Mouse (Mus musculus) limb, embryonic 15.5 days (tissue): ENCODE measurements at regions not wholly inside any gene's neighbourhood (a gene's known extent, or its start where the extent isn't known, plus 50 kb on each side); places are given as distances from the start of the nearest gene placed in this dataset.
A peak's percentile ranks its signal among the peaks of the same experiment; 100 is the strongest.
"Not testable (repeated sequence)": the region's sequence is repeated elsewhere in the genome, so short reads cannot be mapped to it uniquely, and the experiment has no call there.

Source experiments
- ATAC-seq: fragments of 200-750 bp; cut with Nextera tagmentation; 2 replicates; pipeline ENCODE4 v1.8.0; 2017; ENCODE audit warnings: low read depth, moderate TSS enrichment; ENCODE audit not compliant: insufficient number of reproducible peaks, low FRiP score, low TSS enrichment
- H3K27ac ChIP-seq: fragments of 300-500 bp; sonication (generic); 2 replicates; pipeline ENCODE4 v1.5.1; 2015; ENCODE audit warnings: moderate library complexity, mild to moderate bottlenecking, inconsistent platforms
- H3K27me3 ChIP-seq: fragments of 300-500 bp; sonication (generic); 2 replicates; pipeline ENCODE4 v1.6.1; 2015; ENCODE audit warnings: inconsistent platforms
- H3K36me3 ChIP-seq: fragments of 300-500 bp; sonication (generic); 2 replicates; pipeline ENCODE4 v1.6.1; 2015; ENCODE audit warnings: inconsistent platforms
- H3K4me1 ChIP-seq: fragments of 300-500 bp; sonication (generic); 2 replicates; pipeline ENCODE4 v1.6.1; 2015; ENCODE audit warnings: inconsistent platforms
- H3K4me2 ChIP-seq: fragments of 300-500 bp; sonication (generic); 2 replicates; pipeline ENCODE4 v1.6.1; 2015; ENCODE audit warnings: mild to moderate bottlenecking, inconsistent platforms
- H3K4me3 ChIP-seq: fragments of 300-500 bp; sonication (generic); 2 replicates; pipeline ENCODE4 v1.5.1; 2015; ENCODE audit warnings: mild to moderate bottlenecking, inconsistent platforms
- H3K9ac ChIP-seq: fragments of 300-500 bp; sonication (generic); 2 replicates; pipeline ENCODE4 v1.6.1; 2015; ENCODE audit warnings: inconsistent platforms
- H3K9me3 ChIP-seq: fragments of 300-500 bp; sonication (generic); 2 replicates; pipeline ENCODE4 v1.6.1; 2016; ENCODE audit warnings: inconsistent platforms
- WGBS: fragments of 180-500 bp; shearing (Covaris S2); methylation state at CpG from one replicate; pipeline ENCODE4 v1.1.7; 2015; 5-methylcytosine and 5-hydroxymethylcytosine counted together

- no peak overlapping the region for H3K4me3 ChIP-seq
- H3K36me3 ChIP-seq: no peaks in the 10 kb centered on the region
- H3K4me2 ChIP-seq: no peak overlapping the region
- no peaks in the 10 kb centered on the region for H3K4me1 ChIP-seq
- no peaks in the 10 kb centered on the region for H3K9me3 ChIP-seq
- no peak overlapping the region for H3K9ac ChIP-seq
- H3K27me3 ChIP-seq: no peaks in the 10 kb centered on the region
- ATAC-seq: no peak
- no peak overlapping the region for H3K27ac ChIP-seq
- 69% methylated on average over 5 of the region's 5 CpGs for WGBS
These were observed 368.2 kb upstream of the Pkdcc start for GRCm38 (mm10) chr17:82846776-82847494.

DNA sequence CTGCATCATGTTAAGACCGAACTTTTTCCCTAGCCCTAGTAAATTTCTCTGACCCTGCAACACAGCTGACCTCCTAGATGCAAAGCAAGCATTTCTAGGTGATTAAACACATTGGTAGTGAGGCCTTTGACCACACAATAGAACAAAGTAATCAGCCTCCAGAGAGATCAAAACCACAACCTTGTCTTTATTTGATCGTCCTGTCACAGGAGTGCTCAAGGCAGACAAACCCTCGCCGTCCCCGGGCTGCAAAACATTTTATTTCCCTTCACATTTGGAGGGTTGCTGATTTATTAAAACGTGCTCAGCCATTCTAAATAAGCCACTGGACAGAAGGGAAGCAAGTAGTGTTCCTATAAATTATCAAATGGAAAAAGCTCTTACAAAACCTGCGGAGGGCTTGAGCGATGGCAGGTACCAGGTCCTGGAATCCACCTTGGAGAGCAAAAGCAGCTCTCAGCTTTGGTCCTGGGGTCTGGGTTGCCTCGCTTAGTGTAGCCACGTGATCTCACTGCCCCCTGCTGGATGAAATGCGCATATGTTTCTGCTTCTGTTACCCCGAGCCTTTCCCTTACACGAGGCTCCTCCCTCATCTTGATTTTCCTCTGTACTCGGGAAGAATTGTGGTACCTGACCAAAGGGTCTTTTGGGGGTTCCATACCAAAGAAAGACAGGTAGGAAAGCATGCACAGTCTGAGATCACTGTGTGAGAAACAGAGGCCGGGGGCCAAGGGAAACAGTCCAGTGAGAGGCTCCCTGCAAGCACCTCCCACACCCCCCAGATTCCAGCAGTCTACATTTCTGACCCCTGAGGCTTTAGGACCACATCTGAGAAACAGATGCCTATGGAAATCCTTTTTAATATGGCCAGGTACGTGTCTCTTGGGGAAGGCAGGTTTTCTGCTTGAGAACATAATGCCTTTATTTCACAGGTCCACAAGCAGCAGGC lies 357.6 kb upstream of the Pkdcc start:
- WGBS: 14% methylated on average over 16 of the region's 16 CpGs
- Histone ChIP-seq H3K27me3 (no peaks in the 10 kb centered on the region), H3K36me3 (no peaks in the 10 kb centered on the region), H3K4me3 (peak overlapping the region; percentile 28), H3K27ac (no peak overlapping the region), H3K4me2 (peak overlapping the region; percentile 44), H3K4me1 (peaks cover 4% of the 10 kb centered on the region; the same call in 1 of the 2 replicates), H3K9me3 (no peaks in the 10 kb centered on the region), H3K9ac (no peak overlapping the region)
- no peak for ATAC-seq

DNA sequence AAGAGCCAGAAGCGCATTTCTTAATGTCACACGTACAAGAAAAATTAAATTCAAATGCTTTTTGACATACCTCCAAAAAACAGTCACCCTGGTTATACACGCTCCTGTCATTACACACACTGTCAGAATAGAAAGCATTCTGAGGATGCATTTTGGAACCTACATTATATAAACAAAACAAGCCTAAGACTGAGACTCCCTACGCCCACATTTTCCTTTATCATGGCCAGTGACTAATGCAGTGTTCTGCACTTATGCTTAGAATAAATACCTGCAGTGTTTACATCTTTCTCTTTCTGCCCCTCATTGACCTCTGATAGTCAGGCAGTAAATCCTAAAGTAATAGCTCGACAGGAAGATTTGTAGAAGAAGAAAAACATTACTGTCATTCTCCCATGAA lies 354.7 kb upstream of the Pkdcc start:
- H3K27ac ChIP-seq: no peak overlapping the region
- H3K9ac ChIP-seq: no peak overlapping the region
- ATAC-seq: no peak
- no peaks in the 10 kb centered on the region for H3K36me3 ChIP-seq
- no peak overlapping the region for H3K4me3 ChIP-seq
- WGBS: 79% methylated on average over 5 of the region's 5 CpGs
- H3K9me3 ChIP-seq: no peaks in the 10 kb centered on the region
- H3K4me2 ChIP-seq: no peak overlapping the region
- H3K27me3 ChIP-seq: no peaks in the 10 kb centered on the region
- peaks cover 4% of the 10 kb centered on the region; the same call in 1 of the 2 replicates for H3K4me1 ChIP-seq

DNA sequence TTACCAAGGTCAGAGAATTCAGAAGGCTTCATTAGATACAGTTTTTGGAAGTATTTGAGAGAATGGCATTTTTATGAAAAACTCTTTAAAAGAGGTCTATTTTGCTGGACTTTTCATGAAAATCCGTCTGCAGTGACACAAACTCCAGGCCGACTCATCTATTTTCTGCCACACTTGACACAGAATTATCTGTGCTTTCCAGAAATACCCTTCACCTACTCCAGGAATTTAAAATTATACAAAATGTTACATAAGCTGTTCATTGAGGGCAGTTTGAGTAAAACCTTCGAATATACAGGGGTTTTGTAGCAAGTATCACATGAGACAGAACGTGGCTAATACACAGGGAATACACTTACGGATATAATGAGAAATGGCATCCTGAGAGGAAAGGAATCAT lies 354.1 kb upstream of the Pkdcc start:
- ATAC-seq: no peak
- no peak overlapping the region for H3K27ac ChIP-seq
- no peak overlapping the region for H3K9ac ChIP-seq
- peaks cover 4% of the 10 kb centered on the region; the same call in 1 of the 2 replicates for H3K4me1 ChIP-seq
- WGBS: 86% methylated on average over 5 of the region's 5 CpGs
- H3K4me2 ChIP-seq: no peak overlapping the region
- no peaks in the 10 kb centered on the region for H3K27me3 ChIP-seq
- H3K4me3 ChIP-seq: no peak overlapping the region
- H3K36me3 ChIP-seq: no peaks in the 10 kb centered on the region
- H3K9me3 ChIP-seq: no peaks in the 10 kb centered on the region

- Histone ChIP-seq H3K27me3 (no peaks in the 10 kb centered on the region), H3K4me2 (no peak overlapping the region), H3K4me3 (no peak overlapping the region), H3K4me1 (no peaks in the 10 kb centered on the region), H3K36me3 (no peaks in the 10 kb centered on the region), H3K27ac (no peak overlapping the region), H3K9ac (no peak overlapping the region), H3K9me3 (no peaks in the 10 kb centered on the region)
- WGBS: 68% methylated on average over 8 of the region's 8 CpGs
- no peak for ATAC-seq
These were observed 338.0 kb upstream of the Pkdcc start for GRCm38 (mm10) chr17:82877131-82877530.

- Histone ChIP-seq H3K4me2 (no peak overlapping the region), H3K27me3 (no peaks in the 10 kb centered on the region), H3K9ac (no peak overlapping the region), H3K9me3 (no peaks in the 10 kb centered on the region), H3K4me1 (no peaks in the 10 kb centered on the region), H3K27ac (no peak overlapping the region), H3K36me3 (no peaks in the 10 kb centered on the region), H3K4me3 (no peak overlapping the region)
- WGBS: 49% methylated on average over 2 of the region's 2 CpGs
- ATAC-seq: no peak
These were observed 314.5 kb upstream of the Pkdcc start for GRCm38 (mm10) chr17:82900602-82901001.

DNA sequence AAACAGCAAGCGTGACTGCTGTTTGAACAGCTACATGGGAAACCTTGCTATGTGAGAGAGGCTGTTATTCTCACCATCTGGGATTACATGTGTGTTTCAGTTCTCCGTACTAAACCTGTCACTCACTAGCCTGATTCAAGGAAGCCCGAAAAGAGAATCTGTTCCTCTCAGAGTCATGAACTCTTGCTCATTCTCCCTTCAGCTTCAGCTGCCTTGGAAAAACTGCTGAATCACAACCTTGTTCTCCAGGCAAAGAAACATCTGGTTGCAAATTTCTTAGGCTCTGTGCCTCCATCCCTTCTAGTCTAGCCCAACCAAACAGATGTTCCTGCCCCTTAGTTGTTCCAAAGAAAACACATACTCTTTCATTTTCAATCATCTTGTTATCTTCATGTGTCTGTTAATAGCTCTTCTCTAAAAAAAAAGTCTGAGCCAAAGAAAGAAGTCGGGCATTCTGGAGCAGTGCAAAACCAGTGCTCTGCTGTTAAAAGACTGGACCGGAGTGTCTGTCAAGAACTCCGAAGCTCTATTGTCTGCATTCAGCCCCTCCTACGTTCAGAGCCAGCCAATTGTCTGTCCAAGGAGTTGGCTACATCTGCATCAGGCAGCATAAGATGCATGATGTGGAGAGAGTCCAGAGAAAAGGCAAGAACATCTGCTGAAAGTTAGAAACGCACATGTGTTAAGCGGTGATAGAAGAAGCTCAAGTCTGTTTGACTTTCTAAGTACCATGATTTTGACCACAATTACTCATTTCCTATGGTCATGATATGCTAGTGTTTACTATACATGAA lies 313.8 kb upstream of the Pkdcc start:
- Histone ChIP-seq H3K9me3 (no peaks in the 10 kb centered on the region), H3K27me3 (no peaks in the 10 kb centered on the region), H3K4me1 (no peaks in the 10 kb centered on the region), H3K9ac (no peak overlapping the region), H3K36me3 (no peaks in the 10 kb centered on the region), H3K27ac (no peak overlapping the region), H3K4me2 (no peak overlapping the region), H3K4me3 (no peak overlapping the region)
- 57% methylated on average over 9 of the region's 9 CpGs for WGBS
- 0 out of 2 replicates have a peak, but pooled peaks have one; percentile 24 for ATAC-seq

- no peaks in the 10 kb centered on the region for H3K27me3 ChIP-seq
- H3K36me3 ChIP-seq: no peaks in the 10 kb centered on the region
- H3K4me1 ChIP-seq: no peaks in the 10 kb centered on the region
- H3K4me2 ChIP-seq: no peak overlapping the region
- ATAC-seq: no peak
- 78% methylated on average over 2 of the region's 2 CpGs for WGBS
- H3K27ac ChIP-seq: no peak overlapping the region
- no peaks in the 10 kb centered on the region for H3K9me3 ChIP-seq
- H3K4me3 ChIP-seq: no peak overlapping the region
- no peak overlapping the region for H3K9ac ChIP-seq
These were observed 310.1 kb upstream of the Pkdcc start for GRCm38 (mm10) chr17:82904961-82905360.

DNA sequence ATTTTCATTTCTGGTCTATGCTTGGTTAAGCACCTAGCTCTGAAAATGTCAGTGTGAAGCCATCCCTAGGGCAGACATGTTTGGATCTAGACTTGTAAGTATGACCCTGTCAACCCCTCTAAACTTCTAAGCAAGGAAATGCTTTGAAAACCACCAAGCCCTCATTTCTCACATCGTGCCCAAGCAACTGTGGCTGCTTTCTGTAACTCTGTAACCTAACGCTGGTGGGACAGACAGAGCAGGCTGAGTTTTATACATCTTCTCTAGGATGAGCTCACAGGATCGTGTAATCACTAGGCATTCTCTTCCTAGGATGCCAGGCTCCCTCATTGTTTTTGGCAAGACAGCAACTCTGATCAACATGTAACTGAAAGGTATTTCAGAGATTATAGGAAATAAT lies 309.6 kb upstream of the Pkdcc start:
- Histone ChIP-seq H3K36me3 (no peaks in the 10 kb centered on the region), H3K9me3 (no peaks in the 10 kb centered on the region), H3K27me3 (no peaks in the 10 kb centered on the region), H3K4me1 (no peaks in the 10 kb centered on the region), H3K27ac (no peak overlapping the region), H3K4me3 (no peak overlapping the region), H3K4me2 (no peak overlapping the region), H3K9ac (no peak overlapping the region)
- ATAC-seq: no peak
- WGBS: 71% methylated on average over 3 of the region's 3 CpGs

DNA sequence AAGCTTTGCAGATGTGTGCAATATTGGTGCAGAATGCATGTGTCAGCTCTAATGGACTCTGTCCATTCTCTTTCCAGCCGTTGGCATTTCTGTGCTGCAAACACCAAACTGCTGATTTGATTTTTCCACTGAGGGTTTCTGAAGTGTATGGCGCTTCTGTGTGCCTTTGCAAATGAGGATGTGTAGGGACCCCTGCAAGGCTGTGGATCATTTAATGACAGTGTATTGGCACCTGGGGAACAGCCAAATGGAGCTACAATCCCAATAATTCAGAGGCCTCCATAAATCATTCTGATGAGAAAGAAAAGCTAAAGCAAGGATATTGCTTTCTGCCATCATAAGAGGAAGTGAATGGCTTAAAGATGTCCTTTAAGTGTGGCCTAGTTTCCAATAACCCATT lies 305.9 kb upstream of the Pkdcc start:
- no peaks in the 10 kb centered on the region for H3K4me1 ChIP-seq
- 36% methylated on average over 2 of the region's 2 CpGs for WGBS
- no peak for ATAC-seq
- no peaks in the 10 kb centered on the region for H3K9me3 ChIP-seq
- H3K27ac ChIP-seq: no peak overlapping the region
- H3K36me3 ChIP-seq: no peaks in the 10 kb centered on the region
- no peak overlapping the region for H3K4me3 ChIP-seq
- no peak overlapping the region for H3K9ac ChIP-seq
- no peak overlapping the region for H3K4me2 ChIP-seq
- no peaks in the 10 kb centered on the region for H3K27me3 ChIP-seq

DNA sequence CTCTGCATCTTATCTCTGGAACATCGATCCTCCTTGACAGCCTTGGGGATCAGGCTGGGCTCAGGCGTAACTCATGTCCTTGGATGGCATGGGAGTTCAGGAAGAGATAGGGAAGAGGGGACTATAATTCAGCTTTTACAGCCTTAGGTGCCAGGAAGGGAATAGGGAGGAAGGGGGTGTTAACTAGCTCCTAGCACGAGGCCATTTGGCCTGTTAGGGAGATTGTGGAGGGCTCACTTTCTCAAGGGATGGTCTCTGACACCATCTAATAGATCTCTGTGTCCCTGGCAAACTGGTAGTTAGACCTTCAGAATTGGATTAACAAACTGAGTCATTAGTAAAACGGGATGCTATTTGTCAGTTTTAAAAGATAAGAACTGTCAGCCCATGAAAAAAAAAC lies 292.1 kb upstream of the Pkdcc start:
- H3K27me3 ChIP-seq, H3K4me3 ChIP-seq, H3K9me3 ChIP-seq, H3K4me1 ChIP-seq, H3K27ac ChIP-seq, H3K4me2 ChIP-seq, H3K9ac ChIP-seq, H3K36me3 ChIP-seq, ATAC-seq: not testable (repeated sequence)
- 58% methylated on average over 4 of the region's 4 CpGs for WGBS

DNA sequence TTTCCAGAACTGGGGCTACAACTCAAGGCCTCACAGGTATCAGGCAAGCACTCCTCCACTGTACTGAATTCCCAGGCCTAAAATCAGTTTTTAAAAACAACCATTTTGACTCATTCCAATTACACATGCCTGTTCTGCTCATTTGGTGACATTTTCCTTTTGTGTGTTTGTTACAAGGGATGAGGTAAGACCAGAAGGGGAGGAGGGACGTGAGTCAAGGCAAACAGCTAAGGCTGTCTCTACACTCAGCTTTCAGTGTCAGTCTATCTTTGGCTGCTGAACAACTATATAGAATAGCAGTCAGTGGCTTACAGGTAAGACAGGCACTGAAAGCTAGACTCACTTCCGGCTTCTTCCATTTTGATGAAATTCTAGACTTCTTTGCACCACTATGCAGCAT lies 289.3 kb upstream of the Pkdcc start:
- H3K27ac ChIP-seq: no peak overlapping the region
- H3K9me3 ChIP-seq: no peaks in the 10 kb centered on the region
- H3K4me2 ChIP-seq: no peak overlapping the region
- H3K27me3 ChIP-seq: no peaks in the 10 kb centered on the region
- H3K4me3 ChIP-seq: no peak overlapping the region
- 85% methylated on average over 2 of the region's 2 CpGs for WGBS
- ATAC-seq: no peak
- H3K36me3 ChIP-seq: no peaks in the 10 kb centered on the region
- H3K4me1 ChIP-seq: no peaks in the 10 kb centered on the region
- no peak overlapping the region for H3K9ac ChIP-seq
